Mouse (Mus musculus) midbrain, embryonic 15.5 days (tissue): ENCODE measurements around the gene Vps45. TPM values are rescaled to one million over a fixed set of nuclear protein-coding genes. Genes with fewer than 3 reads are reported as not detected.
A peak's percentile ranks its signal among the peaks of the same experiment; 100 is the strongest.
"Not testable (repeated sequence)": the region's sequence is repeated elsewhere in the genome, so short reads cannot be mapped to it uniquely, and the experiment has no call there.

Source experiments
- ATAC-seq: fragments of 200-750 bp; cut with Nextera tagmentation; replicated peaks from 2 replicates; pipeline ENCODE4 v1.8.0; 2017; ENCODE audit warnings: moderate TSS enrichment
- H3K27ac ChIP-seq: fragments of 300-500 bp; sonication (generic); 2 replicates; pipeline ENCODE4 v1.5.1; 2015; ENCODE audit warnings: mild to moderate bottlenecking, inconsistent platforms
- H3K27me3 ChIP-seq: fragments of 300-500 bp; sonication (generic); replicated peaks from 2 replicates; pipeline ENCODE4 v1.6.1; 2015; ENCODE audit warnings: inconsistent platforms
- H3K36me3 ChIP-seq: fragments of 300-500 bp; sonication (generic); replicated peaks from 2 replicates; pipeline ENCODE4 v1.6.1; 2015; ENCODE audit warnings: inconsistent platforms
- H3K4me1 ChIP-seq: fragments of 300-500 bp; sonication (generic); 2 replicates; pipeline ENCODE4 v1.6.1; 2015; ENCODE audit warnings: inconsistent platforms
- H3K4me2 ChIP-seq: fragments of 300-500 bp; sonication (generic); 2 replicates; pipeline ENCODE4 v1.6.1; 2015; ENCODE audit warnings: inconsistent platforms, mild to moderate bottlenecking, moderate library complexity
- H3K4me3 ChIP-seq: fragments of 300-500 bp; sonication (generic); 2 replicates; pipeline ENCODE4 v1.5.1; 2015; ENCODE audit warnings: mild to moderate bottlenecking, inconsistent platforms
- H3K9ac ChIP-seq: fragments of 300-500 bp; sonication (generic); 2 replicates; pipeline ENCODE4 v1.6.1; 2015; ENCODE audit warnings: mild to moderate bottlenecking, inconsistent platforms
- H3K9me3 ChIP-seq: fragments of 300-500 bp; sonication (generic); 2 replicates; pipeline ENCODE4 v1.6.1; 2016; ENCODE audit warnings: inconsistent platforms
- WGBS: fragments of 180-500 bp; shearing (Covaris S2); methylation state at CpG from one replicate; pipeline ENCODE4 v1.1.7; 2015; ENCODE audit warnings: mixed read lengths; 5-methylcytosine and 5-hydroxymethylcytosine counted together
- polyA plus RNA-seq: library from polyadenylated mRNA; unstranded; fragments of >200 nt; fragmentation: Nextera tagmentation; extraction: Ambion mirVana; gene quantifications from 2 replicates; pipeline ENCODE4 v1.2.1, GENCODE M21; 2015

Gene Vps45
- polyA plus RNA-seq, 1 experiment from 2014 or later: 65.6 TPM

GRCm38 (mm10) chr3:95957359-95958148 is 100.7 kb downstream of the Vps45 start:
- Histone ChIP-seq H3K27ac (no peak overlapping the region), H3K27me3 (no peaks in the 10 kb centered on the region), H3K36me3 (no peaks in the 10 kb centered on the region), H3K9me3 (no peaks in the 10 kb centered on the region), H3K4me2 (no peak overlapping the region), H3K4me1 (no peaks in the 10 kb centered on the region), H3K4me3 (no peak overlapping the region), H3K9ac (no peak overlapping the region)
- ATAC-seq: no peak
- WGBS: 64% methylated on average over 8 of the region's 8 CpGs

GRCm38 (mm10) chr3:95955318-95955717 is 102.9 kb downstream of the Vps45 start:
- H3K36me3 ChIP-seq: no peaks in the 10 kb centered on the region
- H3K27ac ChIP-seq: no peak overlapping the region
- H3K9me3 ChIP-seq: no peaks in the 10 kb centered on the region
- no peaks in the 10 kb centered on the region for H3K27me3 ChIP-seq
- no peak overlapping the region for H3K4me2 ChIP-seq
- no peak overlapping the region for H3K9ac ChIP-seq
- no peak overlapping the region for H3K4me3 ChIP-seq
- peaks cover 5% of the 10 kb centered on the region; the same call in 1 of the 2 replicates for H3K4me1 ChIP-seq
- no peak for ATAC-seq
- WGBS: 90% methylated on average over 5 of the region's 5 CpGs

GRCm38 (mm10) chr3:95954648-95955173 is 103.6 kb downstream of the Vps45 start:
- not testable (repeated sequence) for H3K9me3 ChIP-seq, H3K27ac ChIP-seq, H3K4me3 ChIP-seq, H3K27me3 ChIP-seq, H3K4me1 ChIP-seq, H3K36me3 ChIP-seq, H3K9ac ChIP-seq, H3K4me2 ChIP-seq, ATAC-seq
- 93% methylated on average over 12 of the region's 12 CpGs for WGBS

- Histone ChIP-seq H3K9ac (no peak overlapping the region), H3K27me3 (no peaks in the 10 kb centered on the region), H3K4me1 (peaks cover 5% of the 10 kb centered on the region; the same call in 1 of the 2 replicates), H3K9me3 (no peaks in the 10 kb centered on the region), H3K36me3 (no peaks in the 10 kb centered on the region), H3K4me2 (no peak overlapping the region), H3K27ac (peak overlapping the region; percentile 64), H3K4me3 (no peak overlapping the region)
- ATAC-seq: no peak
- WGBS: 56% methylated on average over 3 of the region's 3 CpGs
Observed at GRCm38 (mm10) chr3:95953522-95953921, 104.7 kb downstream of the Vps45 start.

- peaks cover 5% of the 10 kb centered on the region; the same call in 1 of the 2 replicates for H3K4me1 ChIP-seq
- peak overlapping the region; percentile 64 for H3K27ac ChIP-seq
- H3K36me3 ChIP-seq: no peaks in the 10 kb centered on the region
- H3K9ac ChIP-seq: no peak overlapping the region
- H3K27me3 ChIP-seq: no peaks in the 10 kb centered on the region
- no peak overlapping the region for H3K4me2 ChIP-seq
- ATAC-seq: no peak
- H3K4me3 ChIP-seq: no peak overlapping the region
- no peaks in the 10 kb centered on the region for H3K9me3 ChIP-seq
Observed at GRCm38 (mm10) chr3:95953023-95953422, 105.2 kb downstream of the Vps45 start.

GRCm38 (mm10) chr3:95951566-95951965 is 106.7 kb downstream of the Vps45 start:
- Histone ChIP-seq H3K27ac (peak overlapping the region; percentile 98), H3K4me3 (peak overlapping the region; percentile 46), H3K9ac (peak overlapping the region; percentile 63), H3K4me2 (peak overlapping the region; percentile 71)
- not testable (repeated sequence) for H3K27me3 ChIP-seq, H3K36me3 ChIP-seq, H3K4me1 ChIP-seq, H3K9me3 ChIP-seq
- 66% methylated on average over 12 of the region's 12 CpGs for WGBS
- peak; percentile 37 for ATAC-seq

- H3K4me1 ChIP-seq: peaks cover 5% of the 10 kb centered on the region; the same call in 1 of the 2 replicates
- WGBS: under 1% methylated on average over 49 of the region's 49 CpGs
Observed at GRCm38 (mm10) chr3:95950763-95951551, 107.3 kb downstream of the Vps45 start.

More at GRCm38 (mm10) chr3:95950763-95951551, 107.3 kb downstream of the Vps45 start:
- Histone ChIP-seq H3K9me3 (no peaks in the 10 kb centered on the region), H3K36me3 (peaks cover under 1% of the 10 kb centered on the region; the same call in 1 of the 2 replicates), H3K27ac (peak overlapping the region; percentile 98), H3K4me3 (peak overlapping the region; percentile 46), H3K4me2 (peak overlapping the region; percentile 71), H3K27me3 (no peaks in the 10 kb centered on the region), H3K9ac (peak overlapping the region; percentile 63)
- peak; percentile 97 for ATAC-seq

Other genes with a start within 250 kb of the Vps45 start
- 22.8 and 25.2 TPM in 2 replicates for gene Rprd2, start 239.6 kb downstream of the Vps45 start, polyA plus RNA-seq
- 40.0 and 40.6 TPM in 2 replicates for gene Prpf3, start 202.6 kb downstream of the Vps45 start, polyA plus RNA-seq
- gene Mrps21, start 186.9 kb downstream of the Vps45 start, polyA plus RNA-seq: 252 and 260 TPM in 2 replicates
- 5.0 and 5.3 TPM in 2 replicates for gene Ciart, start 176.2 kb downstream of the Vps45 start, polyA plus RNA-seq
- 18.8 and 22.2 TPM in 2 replicates for gene BC028528, start 166.5 kb downstream of the Vps45 start, polyA plus RNA-seq
- gene Aph1a, start 164.5 kb downstream of the Vps45 start, polyA plus RNA-seq: 34.3 and 36.1 TPM in 2 replicates
- 10.6 and 11.1 TPM in 2 replicates for gene Car14, start 153.8 kb downstream of the Vps45 start, polyA plus RNA-seq
- gene Anp32e, start 129.2 kb downstream of the Vps45 start, polyA plus RNA-seq: 116 and 123 TPM in 2 replicates
- 59.3 and 63.1 TPM in 2 replicates for gene Plekho1, start 62.5 kb downstream of the Vps45 start, polyA plus RNA-seq
- gene Otud7b, start 46.1 kb upstream of the Vps45 start, polyA plus RNA-seq: 7.7 and 8.2 TPM in 2 replicates
- 8.3 and 14.1 TPM in 2 replicates for gene Mtmr11, start 103.5 kb upstream of the Vps45 start, polyA plus RNA-seq
- 138 and 147 TPM in 2 replicates for gene Sf3b4, start 113.9 kb upstream of the Vps45 start, polyA plus RNA-seq
- gene Sv2a, start 122.7 kb upstream of the Vps45 start, polyA plus RNA-seq: 140 and 142 TPM in 2 replicates
- 51.0 and 59.9 TPM in 2 replicates for gene Bola1, start 161.2 kb upstream of the Vps45 start, polyA plus RNA-seq
- 0.92 TPM in 1 of 2 replicates, not detected in the other for gene Hist2h2ab, start 161.4 kb upstream of the Vps45 start, polyA plus RNA-seq
- gene Hist2h2ac, start 162.4 kb upstream of the Vps45 start, polyA plus RNA-seq: 1.8 and 2.2 TPM in 2 replicates
- 5.1 and 5.4 TPM in 2 replicates for gene Hist2h2be, start 162.7 kb upstream of the Vps45 start, polyA plus RNA-seq
- gene Hist2h3c2, start 180.7 kb upstream of the Vps45 start, polyA plus RNA-seq: 2.3 and 2.4 TPM in 2 replicates
- 44.8 and 51.7 TPM in 2 replicates for gene Hist2h2aa2, start 181.8 kb upstream of the Vps45 start, polyA plus RNA-seq
- 14.4 and 19.2 TPM in 2 replicates for gene Hist2h2aa1, start 187.0 kb upstream of the Vps45 start, polyA plus RNA-seq
- 0.11 TPM in 1 of 2 replicates, not detected in the other for gene Hist2h3c1, start 188.2 kb upstream of the Vps45 start, polyA plus RNA-seq
- gene Hist2h4, start 204.8 kb upstream of the Vps45 start, polyA plus RNA-seq: 5.6 and 6.1 TPM in 2 replicates
- 12.8 and 13.1 TPM in 2 replicates for gene Hist2h3b, start 210.2 kb upstream of the Vps45 start, polyA plus RNA-seq
- gene Hist2h2bb, start 211.3 kb upstream of the Vps45 start, polyA plus RNA-seq: 1.9 and 2.6 TPM in 2 replicates
- gene Fcgr1, start 235.5 kb upstream of the Vps45 start, polyA plus RNA-seq: 1.0 and 1.7 TPM in 2 replicates